ENCODE assay signal across 9 mouse cellular contexts in the genomic region with DNA sequence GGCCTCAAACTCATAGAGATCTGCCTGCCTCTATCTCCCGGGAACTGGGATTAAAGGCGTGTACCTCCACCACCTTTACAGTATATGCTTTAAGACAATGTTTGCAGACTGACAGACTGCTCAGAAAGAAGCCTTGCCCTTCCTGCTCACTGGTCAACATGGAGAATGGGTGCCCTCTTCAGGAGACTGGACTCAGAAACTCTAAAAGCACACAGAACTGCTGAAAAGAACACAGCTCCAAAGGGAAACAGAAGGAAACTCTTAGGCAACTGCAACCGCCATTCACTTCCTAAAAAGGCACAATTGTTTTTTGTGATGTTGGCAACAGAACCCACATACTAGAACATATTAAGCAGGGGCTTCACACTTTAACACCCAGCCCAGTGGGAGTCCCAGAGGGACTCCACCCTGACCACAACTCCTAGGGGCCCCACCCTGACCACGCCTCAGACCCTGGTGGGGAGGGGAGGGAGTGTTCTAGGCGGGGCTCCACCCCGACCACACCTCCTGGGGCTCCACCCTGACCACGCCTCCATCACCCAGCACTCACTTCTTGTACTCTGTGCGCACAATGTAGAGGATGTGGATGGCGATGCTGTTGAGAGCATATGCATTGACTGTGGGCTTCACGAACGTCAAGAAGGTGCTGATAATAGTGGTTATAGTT. TPM values are rescaled to one million over a fixed set of nuclear protein-coding genes. Genes with fewer than 3 reads are reported as not detected.
DNase-seq lines count a peak whose midpoint lies in the region; ATAC-seq lines count a peak whose summit lies in the region.
"Had no signal": no experiment of that assay in that cellular context is flagged by ENCODE, and none has a peak within 500 bp of the region (broad histone marks: within the 10 kb centered on the region; RNA-seq: fewer than 3 reads in every experiment).

No protein-coding gene starts in this region.

- 0 out of 2 replicates have a peak, but pooled peaks cover 3% of the 10 kb centered on the region for H3K4me1 ChIP-seq in limb, embryonic 10.5 days

- H3K27me3 ChIP-seq in limb, embryonic 10.5 days (ENCODE audit: low read depth, poor library complexity, severe bottlenecking): no peaks in the 10 kb centered on the region

- WGBS in limb, embryonic 10.5 days: 34% methylated on average over 11 of the region's 11 CpGs

- H3K27ac ChIP-seq in limb, embryonic 10.5 days: no peak overlapping the region
- H3K27ac ChIP-seq: limb, embryonic 12.5 days had no signal

- H3K4me3 ChIP-seq in limb, embryonic 10.5 days: no peak overlapping the region
- H3K4me3 ChIP-seq: limb, embryonic 12.5 days had no signal

- H3K36me3 ChIP-seq in limb, embryonic 10.5 days: no peaks in the 10 kb centered on the region
- H3K36me3 ChIP-seq: limb, embryonic 12.5 days had no signal

- peak; percentile 92 for DNase-seq in heart, adult 11 months
- no peak for DNase-seq in heart, adult 9 months (ENCODE audit: low spot score in 2 of 2)
- peak; percentile 7 for DNase-seq in Muller cell, postnatal 12 days (ENCODE audit: inconsistent ontology term)
- DNase-seq in limb, embryonic 10.5 days (ENCODE audit: low spot score): peak; percentile 23
- no peak for DNase-seq in urinary bladder, postnatal 36 days (ENCODE audit: low spot score in 2 of 2)
- no peak for DNase-seq in urinary bladder, adult 18-20 months (ENCODE audit: low spot score in 2 of 2)
- no peak for DNase-seq in cerebellum, adult 11-12 months

- no peaks in the 10 kb centered on the region for H3K9me3 ChIP-seq in limb, embryonic 10.5 days (replicated peaks)
- H3K9me3 ChIP-seq: limb, embryonic 12.5 days had no signal

- ATAC-seq in neutrophil, adult 5-6 weeks (ENCODE audit: extremely low read depth, insufficient number of reproducible peaks, low FRiP score, poor library complexity, severe bottlenecking): peak; percentile 92

RNA-seq across cellular contexts. Expression of a gene that starts 22.7 kb away (rescaled TPM):
- 79.0 and 90.2 TPM in 2 replicates for polyA plus RNA-seq in limb, embryonic 10.5 days (2016; fragmentation: Nextera tagmentation; extraction: Ambion mirVana)
- total RNA-seq in neutrophil, adult 5-6 weeks (2017): 13.0 and 13.8 TPM in 2 replicates

RNA-seq across cellular contexts. Expression of a gene that starts 24.0 kb away (rescaled TPM):
- polyA plus RNA-seq in limb, embryonic 10.5 days (2016; fragmentation: Nextera tagmentation; extraction: Ambion mirVana): not detected in 2 replicates
- not detected in 2 replicates for total RNA-seq in neutrophil, adult 5-6 weeks (2017)
- polyA plus RNA-seq: limb, embryonic 12.5 days had no signal

RNA-seq across cellular contexts. Expression of a gene that starts 32.2 kb away (rescaled TPM):
- 189 and 200 TPM in 2 replicates for polyA plus RNA-seq in limb, embryonic 10.5 days (2016; fragmentation: Nextera tagmentation; extraction: Ambion mirVana)
- 23.0 and 28.9 TPM in 2 replicates for total RNA-seq in neutrophil, adult 5-6 weeks (2017)

RNA-seq across cellular contexts. Expression of a gene that starts 39.2 kb away (rescaled TPM):
- polyA plus RNA-seq in limb, embryonic 10.5 days (2016; fragmentation: Nextera tagmentation; extraction: Ambion mirVana): 44.2 and 44.9 TPM in 2 replicates
- total RNA-seq in neutrophil, adult 5-6 weeks (2017): 10.6 and 17.9 TPM in 2 replicates

RNA-seq across cellular contexts. Expression of a gene that starts 41.9 kb away (rescaled TPM):
- polyA plus RNA-seq in limb, embryonic 10.5 days (2016; fragmentation: Nextera tagmentation; extraction: Ambion mirVana): not detected in 2 replicates
- not detected in 2 replicates for total RNA-seq in neutrophil, adult 5-6 weeks (2017)
- polyA plus RNA-seq: limb, embryonic 12.5 days had no signal

Comparison
In these comparisons a context has a peak if more than half of its experiments do, and no peak if none do; other contexts are left out.
1. DNase-seq: peak in heart, adult 11 months (single experiment), Muller cell, postnatal 12 days (single experiment) and limb, embryonic 10.5 days (single experiment); none in heart, adult 9 months (0 of 2), urinary bladder, postnatal 36 days (0 of 2), urinary bladder, adult 18-20 months (0 of 2) and cerebellum, adult 11-12 months (single experiment).